Mouse (Mus musculus) forebrain, postnatal 0 days (tissue): ENCODE measurements around the gene Eri2. TPM values are rescaled to one million over a fixed set of nuclear protein-coding genes. Genes with fewer than 3 reads are reported as not detected.

Source experiments
- ATAC-seq: fragments of 200-750 bp; cut with Nextera tagmentation; 2 replicates; pipeline ENCODE4 v1.8.0; 2017; ENCODE audit warnings: mild to moderate bottlenecking, moderate library complexity
- DNase-seq: peaks from one replicate; pipeline ENCODE4 v3.0.0-alpha.2; 2015
- H3K27ac ChIP-seq: fragments of 300-500 bp; sonication (generic); 2 replicates; pipeline ENCODE4 v1.5.1; 2014; ENCODE audit warnings: low read depth, mild to moderate bottlenecking, antibody characterized with exemption, low read length, moderate library complexity, mixed read lengths
- H3K27me3 ChIP-seq: fragments of 300-500 bp; sonication (generic); 2 replicates; pipeline ENCODE4 v1.6.1; 2014; ENCODE audit warnings: mild to moderate bottlenecking, low read length, mixed read lengths; ENCODE audit not compliant: insufficient read depth
- H3K36me3 ChIP-seq: fragments of 300-500 bp; sonication (generic); 2 replicates; pipeline ENCODE4 v1.6.1; 2014; ENCODE audit warnings: mild to moderate bottlenecking, moderate library complexity; ENCODE audit not compliant: insufficient read depth
- H3K4me1 ChIP-seq: fragments of 300-500 bp; sonication (generic); 2 replicates; pipeline ENCODE4 v1.6.1; 2014; ENCODE audit warnings: antibody characterized with exemption; ENCODE audit not compliant: insufficient read depth
- H3K4me2 ChIP-seq: fragments of 300-500 bp; sonication (generic); 2 replicates; pipeline ENCODE4 v1.6.1; 2014; ENCODE audit warnings: low read depth, mild to moderate bottlenecking, moderate library complexity
- H3K4me3 ChIP-seq: fragments of 300-500 bp; sonication (generic); 2 replicates; pipeline ENCODE4 v1.5.1; 2014; ENCODE audit warnings: low read depth, low read length, mixed read lengths
- H3K9ac ChIP-seq: fragments of 300-500 bp; sonication (generic); 2 replicates; pipeline ENCODE4 v1.6.1; 2014; ENCODE audit warnings: mild to moderate bottlenecking
- H3K9me3 ChIP-seq: fragments of 300-500 bp; sonication (generic); 2 replicates; pipeline ENCODE4 v1.6.1; 2016; ENCODE audit warnings: low read length
- CTCF ChIP-seq: sonication (generic); IDR thresholded peaks from 2 replicates; pipeline ENCODE4 v1.5.1; 2016; ENCODE audit warnings: antibody characterized with exemption, control low read depth, low read depth
- WGBS: fragments of 180-500 bp; shearing (Covaris S2); extraction: QIAGEN DNeasy Blood & Tissue Kit; methylation state at CpG from one replicate; pipeline ENCODE4 v1.1.7; 2014; 5-methylcytosine and 5-hydroxymethylcytosine counted together
- polyA plus RNA-seq: library from polyadenylated mRNA; unstranded; fragments of >200 nt; fragmentation: Nextera tagmentation; extraction: Ambion mirVana; gene quantifications from 2 replicates; pipeline ENCODE4 v1.2.1, GENCODE M21; 2015
- total RNA-seq: library from RNA; depleted of rRNA; stranded (reverse); fragments of >200 nt; gene quantifications from 2 replicates; pipeline ENCODE4 v1.2.3, GENCODE M21; 2014; rRNA removed

Gene Eri2
- 7.6 and 10.7 TPM in 2 replicates for total RNA-seq
- polyA plus RNA-seq = 7.0 and 8.2 TPM in 2 replicates

DNA sequence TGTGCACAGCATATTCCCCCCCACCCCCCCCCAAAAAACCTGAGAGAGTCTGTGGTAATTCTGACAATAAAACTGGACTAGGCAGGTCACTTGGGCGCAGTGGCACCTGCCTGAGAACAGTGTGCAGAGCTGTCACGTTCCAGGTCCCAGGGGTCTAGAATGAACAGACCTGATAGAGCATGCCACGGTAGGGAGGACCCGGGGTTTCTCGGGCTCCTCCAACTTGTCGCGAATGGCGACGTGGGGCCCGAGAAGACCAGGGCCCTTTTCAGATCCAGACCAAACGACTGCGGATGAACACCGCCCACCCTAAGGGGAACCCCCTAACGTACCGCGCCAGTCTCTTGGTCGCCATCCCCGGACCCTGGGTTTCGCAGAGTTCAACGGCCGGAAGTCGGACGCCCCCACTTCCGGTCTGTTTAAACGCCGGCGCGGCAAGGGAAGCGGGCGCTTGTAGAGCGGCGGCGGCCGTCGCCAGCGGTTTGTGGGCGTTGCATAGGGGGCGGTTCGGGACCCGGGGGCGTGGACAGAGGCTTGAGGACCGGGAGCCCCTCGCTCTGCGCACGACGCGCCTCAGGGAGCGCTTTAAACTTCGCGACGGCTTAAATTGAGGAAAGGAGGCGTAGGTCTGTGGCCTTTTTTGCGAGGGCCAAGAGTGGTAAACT, at the start of gene Eri2, which contains the start of gene Rexo5:
Gene Eri2, minus strand, starts transcription at position 473 of the 665 bp plus-strand sequence.
Gene Rexo5, plus strand, starts transcription at position 421 of the 665 bp plus-strand sequence.
- H3K27ac ChIP-seq = peak within 1 kb of the TSS; percentile 21; the same call in 1 of the 2 replicates
- H3K4me2 ChIP-seq = peak within 1 kb of the TSS; percentile 89
- 0% methylated on average over 53 of the region's 53 CpGs for WGBS
- peak within 1 kb of the TSS; percentile 76 for H3K4me3 ChIP-seq
- no peaks in the 10 kb centered on the region; the same call in 1 of the 2 replicates for H3K4me1 ChIP-seq
- peak; percentile 86 for DNase-seq
- H3K9me3 ChIP-seq = no peaks in the 10 kb centered on the region
- TF ChIP-seq CTCF = no peak
- ATAC-seq = peak; percentile 97
- H3K27me3 ChIP-seq = no peaks in the 10 kb centered on the region
- H3K36me3 ChIP-seq = peaks cover 8% of the 10 kb centered on the region
- H3K9ac ChIP-seq = peak within 1 kb of the TSS; percentile 71

GRCm38 (mm10) chr7:119841820-119842449, 48.1 kb upstream of the Eri2 start:
- Histone ChIP-seq H3K4me2 (no peak overlapping the region), H3K27me3 (no peaks in the 10 kb centered on the region), H3K27ac (no peak overlapping the region), H3K4me3 (no peak overlapping the region), H3K9me3 (no peaks in the 10 kb centered on the region), H3K36me3 (no peaks in the 10 kb centered on the region), H3K9ac (no peak overlapping the region), H3K4me1 (no peaks in the 10 kb centered on the region)
- ATAC-seq (no peak), DNase-seq (no peak)
- WGBS = 95% methylated on average over 4 of the region's 4 CpGs
- TF ChIP-seq CTCF = no peak

GRCm38 (mm10) chr7:119835996-119836777, 42.3 kb upstream of the Eri2 start:
- Histone ChIP-seq H3K36me3 (no peaks in the 10 kb centered on the region), H3K4me3 (no peak overlapping the region), H3K4me2 (no peak overlapping the region), H3K9me3 (no peaks in the 10 kb centered on the region), H3K27me3 (no peaks in the 10 kb centered on the region), H3K4me1 (no peaks in the 10 kb centered on the region), H3K27ac (no peak overlapping the region), H3K9ac (no peak overlapping the region)
- TF ChIP-seq CTCF = no peak
- ATAC-seq (no peak), DNase-seq (no peak)
- 97% methylated on average over 4 of the region's 4 CpGs for WGBS

DNA sequence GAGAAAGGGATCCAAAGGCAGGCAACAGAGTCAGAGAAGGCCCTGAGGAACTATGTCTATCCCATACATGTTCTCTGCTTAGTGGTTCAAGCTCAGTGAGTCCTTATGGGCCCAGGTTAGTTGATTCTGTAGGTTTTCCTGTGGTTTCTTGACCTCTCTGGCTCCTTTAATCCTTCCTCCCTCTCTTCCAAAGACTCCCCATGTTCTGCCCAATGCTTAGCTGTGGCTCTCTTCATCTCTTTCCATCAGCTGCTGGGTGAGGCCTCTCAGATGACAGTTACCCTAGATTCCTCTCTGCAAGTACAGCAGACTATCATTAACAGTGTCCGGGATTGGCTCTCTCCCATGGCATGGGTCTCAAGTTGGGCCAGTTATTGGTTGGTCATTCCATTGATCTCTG, 41.5 kb upstream of the Eri2 start:
- Histone ChIP-seq H3K36me3 (no peaks in the 10 kb centered on the region), H3K9me3 (no peaks in the 10 kb centered on the region), H3K4me2 (no peak overlapping the region), H3K27me3 (no peaks in the 10 kb centered on the region), H3K4me3 (no peak overlapping the region), H3K4me1 (no peaks in the 10 kb centered on the region), H3K9ac (no peak overlapping the region), H3K27ac (no peak overlapping the region)
- no peak for TF ChIP-seq CTCF
- DNase-seq (no peak), ATAC-seq (no peak)
- 97% methylated on average over 1 of the region's 1 CpGs for WGBS

DNA sequence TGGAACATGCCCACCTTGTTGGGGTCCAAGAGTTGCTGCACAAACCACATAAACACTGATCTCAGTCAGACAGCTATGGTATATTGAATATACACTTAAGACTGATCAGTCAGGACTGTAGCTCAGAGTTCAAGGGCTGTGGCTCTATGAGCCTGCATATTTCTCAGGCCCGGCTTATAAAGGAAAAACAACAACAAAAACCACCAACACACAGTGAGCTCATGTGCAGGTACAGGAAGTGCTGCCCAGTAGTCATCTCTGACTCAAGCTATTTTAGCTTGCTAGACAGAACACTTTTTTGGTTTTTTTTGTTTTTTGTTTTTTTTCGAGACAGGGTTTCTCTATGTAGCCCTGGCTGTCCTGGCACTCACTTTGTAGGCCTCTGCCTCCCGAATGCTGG, 14.9 kb upstream of the Eri2 start:
- WGBS = 94% methylated on average over 3 of the region's 3 CpGs
- no peak overlapping the region for H3K4me2 ChIP-seq
- H3K36me3 ChIP-seq = no peaks in the 10 kb centered on the region
- H3K27me3 ChIP-seq = no peaks in the 10 kb centered on the region
- no peaks in the 10 kb centered on the region for H3K4me1 ChIP-seq
- H3K27ac ChIP-seq = no peak overlapping the region
- ATAC-seq (no peak), DNase-seq (no peak)
- no peak overlapping the region for H3K9ac ChIP-seq
- no peak for TF ChIP-seq CTCF
- H3K4me3 ChIP-seq = no peak overlapping the region
- no peaks in the 10 kb centered on the region for H3K9me3 ChIP-seq

- H3K9me3 ChIP-seq = no peaks in the 10 kb centered on the region
- no peak for ATAC-seq
- WGBS = 95% methylated on average over 5 of the region's 5 CpGs
- H3K4me2 ChIP-seq = no peak overlapping the region
- H3K9ac ChIP-seq = no peak overlapping the region
- DNase-seq = no peak
- no peaks in the 10 kb centered on the region for H3K4me1 ChIP-seq
- H3K36me3 ChIP-seq = no peaks in the 10 kb centered on the region
- no peak for TF ChIP-seq CTCF
- H3K27me3 ChIP-seq = no peaks in the 10 kb centered on the region
- H3K27ac ChIP-seq = no peak overlapping the region
- no peak overlapping the region for H3K4me3 ChIP-seq
These were observed 13.5 kb upstream of the Eri2 start for GRCm38 (mm10) chr7:119807396-119807795.
